Comparison of ENCODE assay signal across 8 mouse cellular contexts in genomic region chr10:40348566-40349536, GRCm38 (mm10). TPM values are rescaled to one million over a fixed set of nuclear protein-coding genes. Genes with fewer than 3 reads are reported as not detected.
DNase-seq lines count a peak whose midpoint lies in the region; ATAC-seq lines count a peak whose summit lies in the region.

No protein-coding gene starts in this region.

- peak overlapping the region; percentile 82 to 87 for H3K4me3 ChIP-seq in heart, embryonic 14.5 days (ENCODE audit: control insufficient read depth in 1 of 2, insufficient read depth in 1 of 2, low read depth in 1 of 2, low read length in 2 of 2)
- peak overlapping the region; percentile 95 for H3K4me3 ChIP-seq in liver, embryonic 13.5 days (replicated peaks)
- H3K4me3 ChIP-seq in stomach, embryonic 16.5 days (replicated peaks; ENCODE audit: low read length) = peak overlapping the region; percentile 74

- no peaks in the 10 kb centered on the region for H3K36me3 ChIP-seq in heart, embryonic 14.5 days (ENCODE audit: control insufficient read depth, insufficient read depth, low read length)
- no peaks in the 10 kb centered on the region for H3K36me3 ChIP-seq in liver, embryonic 13.5 days
- H3K36me3 ChIP-seq in stomach, embryonic 16.5 days (ENCODE audit: control insufficient read depth, insufficient read depth, low read length) = no peaks in the 10 kb centered on the region

- H3K9me3 ChIP-seq in heart, embryonic 14.5 days (ENCODE audit: control insufficient read depth, low read length) = no peaks in the 10 kb centered on the region
- no peaks in the 10 kb centered on the region for H3K9me3 ChIP-seq in liver, embryonic 13.5 days (replicated peaks)
- H3K9me3 ChIP-seq in stomach, embryonic 16.5 days (replicated peaks; ENCODE audit: control insufficient read depth, low read length) = no peaks in the 10 kb centered on the region

- DNase-seq in c-Kit-negative CD71-positive TER-119-positive erythroid progenitor cells, embryonic 14.5 days (ENCODE audit: low read depth, low spot score) = peak; percentile 99
- DNase-seq in fibroblast of lung, adult 2 months (ENCODE audit: low read depth) = peak; percentile 99
- peak; percentile 99 for DNase-seq in kidney, postnatal 14 days
- DNase-seq in liver, embryonic 13.5 days = peak; percentile 97
- peak; percentile 95 for DNase-seq in neural tube, embryonic 10.5 days (ENCODE audit: extremely low spot score, low spot score)

- no peaks in the 10 kb centered on the region for H3K27me3 ChIP-seq in heart, embryonic 14.5 days (ENCODE audit: control insufficient read depth, insufficient read depth, low read length)
- no peaks in the 10 kb centered on the region for H3K27me3 ChIP-seq in liver, embryonic 13.5 days
- H3K27me3 ChIP-seq in stomach, embryonic 16.5 days (ENCODE audit: control insufficient read depth, insufficient read depth, low read length) = no peaks in the 10 kb centered on the region

- under 1% methylated on average over 75 of the region's 76 CpGs for WGBS in heart, embryonic 14.5 days
- WGBS in liver, embryonic 13.5 days (ENCODE audit: insufficient replicate concordance) = under 1% methylated on average over 76 of the region's 76 CpGs
- under 1% methylated on average over 60 of the region's 76 CpGs for WGBS in stomach, embryonic 16.5 days

- peak overlapping the region; percentile 71 for H3K4me2 ChIP-seq in heart, embryonic 14.5 days (ENCODE audit: low read length)
- peak overlapping the region; percentile 95 for H3K4me2 ChIP-seq in liver, embryonic 13.5 days
- peak overlapping the region; percentile 75 for H3K4me2 ChIP-seq in stomach, embryonic 16.5 days (ENCODE audit: low read depth, low read length)

- H3K27ac ChIP-seq in heart, embryonic 14.5 days (replicated peaks in 1 of 2; ENCODE audit: control insufficient read depth in 1 of 2, insufficient read depth in 1 of 2, low read depth in 2 of 2, low read length in 2 of 2) = peak overlapping the region; percentile 91 to 97
- H3K27ac ChIP-seq in liver, embryonic 13.5 days = peak overlapping the region; percentile 100
- H3K27ac ChIP-seq in stomach, embryonic 16.5 days (ENCODE audit: low read length) = peak overlapping the region; percentile 98

- peak overlapping the region; percentile 87 for H3K9ac ChIP-seq in heart, embryonic 14.5 days (ENCODE audit: low read length)
- peak overlapping the region; percentile 95 for H3K9ac ChIP-seq in liver, embryonic 13.5 days
- peak overlapping the region; percentile 92 for H3K9ac ChIP-seq in stomach, embryonic 16.5 days (ENCODE audit: low read length)

- H3K4me1 ChIP-seq in heart, embryonic 14.5 days (ENCODE audit: control insufficient read depth in 2 of 2, insufficient read depth in 2 of 2, low read length in 2 of 2) = peaks cover 0 to 16% of the 10 kb centered on the region in 2 experiments; a peak in 3 of 4 replicates
- H3K4me1 ChIP-seq in liver, embryonic 13.5 days (replicated peaks) = peaks cover 27% of the 10 kb centered on the region
- H3K4me1 ChIP-seq in stomach, embryonic 16.5 days (ENCODE audit: control insufficient read depth, insufficient read depth, low read length) = peaks cover 7% of the 10 kb centered on the region; the same call in 1 of the 2 replicates

- peak; percentile 80 for ATAC-seq in CD4-positive, CD25-positive, alpha-beta regulatory T cell, adult 4 months
- ATAC-seq in heart, embryonic 14.5 days (ENCODE audit: insufficient number of reproducible peaks, insufficient read depth, low FRiP score, low read depth) = peak; percentile 98
- ATAC-seq in liver, embryonic 13.5 days (ENCODE audit: low read depth) = peak; percentile 96
- ATAC-seq in stomach, embryonic 16.5 days (ENCODE audit: insufficient read depth, low FRiP score) = peak; percentile 98

RNA-seq across cellular contexts. Expression of gene Cdk19, which starts 9.5 kb away (rescaled TPM):
- 10 to 100 TPM; 11.4 to 18.3 TPM for polyA plus RNA-seq in CD4-positive, CD25-positive, alpha-beta regulatory T cell, adult 4 months (2017; shearing (Covaris generic))
- polyA plus RNA-seq in heart, embryonic 14.5 days (2014; fragmentation: Nextera tagmentation; extraction: Ambion mirVana) = 7.5 and 9.1 TPM in 2 replicates
- 2.6 and 3.0 TPM in 2 replicates for polyA plus RNA-seq in liver, embryonic 13.5 days (2015; fragmentation: Nextera tagmentation; extraction: Ambion mirVana)
- 7.8 and 8.4 TPM in 2 replicates for polyA plus RNA-seq in stomach, embryonic 16.5 days (2015; fragmentation: Nextera tagmentation; extraction: Ambion mirVana)

RNA-seq across cellular contexts. Expression of gene Amd1, which starts 46.9 kb away (rescaled TPM):
- polyA plus RNA-seq in CD4-positive, CD25-positive, alpha-beta regulatory T cell, adult 4 months (2017; shearing (Covaris generic)) = 10 to 100 TPM; 59.6 to 85.7 TPM
- 40.2 and 43.0 TPM in 2 replicates for polyA plus RNA-seq in heart, embryonic 14.5 days (2014; fragmentation: Nextera tagmentation; extraction: Ambion mirVana)
- 58.0 and 79.3 TPM in 2 replicates for polyA plus RNA-seq in liver, embryonic 13.5 days (2015; fragmentation: Nextera tagmentation; extraction: Ambion mirVana)
- 63.0 and 64.7 TPM in 2 replicates for polyA plus RNA-seq in stomach, embryonic 16.5 days (2015; fragmentation: Nextera tagmentation; extraction: Ambion mirVana)

Comparison
In these comparisons a context has a peak if more than half of its experiments do, and no peak if none do; other contexts are left out.
1. Peak in every context shown above with its lines: DNase-seq, ATAC-seq, H3K4me3 ChIP-seq and H3K27ac ChIP-seq.